9 mouse cellular contexts compared by ENCODE assay signal in the genomic region with DNA sequence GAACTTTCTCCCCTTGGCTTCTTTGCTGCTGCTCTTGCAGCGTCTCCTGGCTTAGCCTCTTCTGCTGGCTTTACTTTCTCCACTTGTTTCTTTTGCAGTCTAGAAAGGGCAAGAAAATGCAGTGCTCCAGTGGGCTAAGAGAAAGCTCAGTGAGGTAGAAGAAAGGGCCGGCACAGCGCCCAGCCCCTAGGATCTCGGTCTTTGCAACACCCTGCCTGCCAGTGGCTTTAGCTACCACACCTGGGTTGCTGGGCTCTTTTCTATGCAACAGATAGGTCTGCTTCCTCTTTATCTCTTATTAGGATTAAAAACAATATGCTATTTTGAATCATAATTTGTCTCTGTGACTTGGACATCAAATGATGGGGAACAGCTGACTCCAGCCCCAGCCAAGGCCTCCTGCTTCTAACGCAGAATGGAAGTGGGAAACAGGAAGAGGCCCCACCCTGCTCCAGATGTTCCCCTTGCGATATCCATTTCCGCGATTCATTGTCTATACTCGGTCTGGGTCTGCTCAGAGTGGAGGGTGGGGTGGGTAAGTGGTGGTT.
A peak's percentile ranks its signal among the peaks of the same experiment; 100 is the strongest.
DNase-seq lines count a peak whose midpoint lies in the region; ATAC-seq and TF ChIP-seq lines count a peak whose summit lies in the region.
"Had no signal": no experiment of that assay in that cellular context is flagged by ENCODE, and none has a peak within 500 bp of the region (broad histone marks: within the 10 kb centered on the region; RNA-seq: fewer than 3 reads in every experiment).

No protein-coding gene starts in this region.

- H3K9me3 ChIP-seq in intestine, embryonic 15.5 days, result no peaks in the 10 kb centered on the region
- H3K9me3 ChIP-seq in midbrain, postnatal 0 days (ENCODE audit: low read length), result 0 out of 2 replicates have a peak, but pooled peaks cover 5% of the 10 kb centered on the region
- H3K9me3 ChIP-seq: neural tube, embryonic 12.5 days had no signal

- no peak overlapping the region for H3K9ac ChIP-seq in intestine, embryonic 15.5 days
- H3K9ac ChIP-seq in midbrain, postnatal 0 days (replicated peaks; ENCODE audit: low read length, poor library complexity, severe bottlenecking), result no peak overlapping the region
- H3K9ac ChIP-seq: neural tube, embryonic 12.5 days had no signal

- H3K4me2 ChIP-seq in intestine, embryonic 15.5 days (replicated peaks), result no peak overlapping the region; the same call in 1 of the 2 replicates
- H3K4me2 ChIP-seq in midbrain, postnatal 0 days (ENCODE audit: low read depth, low read length, poor library complexity, severe bottlenecking), result no peak overlapping the region
- H3K4me2 ChIP-seq: neural tube, embryonic 12.5 days had no signal

- no peak for TF ChIP-seq CTCF in midbrain, postnatal 0 days (IDR thresholded peaks at IDR 0.05)

- H3K27ac ChIP-seq in intestine, embryonic 15.5 days, result 0 out of 2 replicates have a peak overlapping the region, but pooled peaks have one; percentile 51
- no peak overlapping the region for H3K27ac ChIP-seq in midbrain, postnatal 0 days (ENCODE audit: low read depth, low read length)
- H3K27ac ChIP-seq: neural tube, embryonic 12.5 days had no signal

- no peaks in the 10 kb centered on the region for H3K27me3 ChIP-seq in intestine, embryonic 15.5 days (replicated peaks)
- no peaks in the 10 kb centered on the region for H3K27me3 ChIP-seq in midbrain, postnatal 0 days (ENCODE audit: insufficient read depth, low read length)
- H3K27me3 ChIP-seq: neural tube, embryonic 12.5 days had no signal

- peak; percentile 36 for DNase-seq in gastrocnemius, adult 18-20 months (ENCODE audit: low spot score)
- no peak for DNase-seq in gastrocnemius, postnatal 10 days
- peak; percentile 60 for DNase-seq in lung, postnatal 10 days
- DNase-seq in midbrain, postnatal 0 days (ENCODE audit: low spot score), result no peak
- DNase-seq in layer of hippocampus, adult 8-10 months (ENCODE audit: low spot score in 2 of 2), result no peak
- no peak for DNase-seq in retina, embryonic 14.5 days (ENCODE audit: low spot score)

- peak; percentile 32; the same call in 1 of the 2 replicates for ATAC-seq in common myeloid progenitor, adult 5-6 weeks (replicated peaks; ENCODE audit: low read depth, poor library complexity, severe bottlenecking)
- 0 out of 2 replicates have a peak, but pooled peaks have one; percentile 47 for ATAC-seq in intestine, embryonic 15.5 days
- no peak for ATAC-seq in midbrain, postnatal 0 days (ENCODE audit: low FRiP score)

- 58% methylated on average over 9 of the region's 9 CpGs for WGBS in intestine, embryonic 15.5 days
- WGBS in midbrain, postnatal 0 days, result 79% methylated on average over 9 of the region's 9 CpGs

- H3K4me3 ChIP-seq in intestine, embryonic 15.5 days (replicated peaks), result no peak overlapping the region
- H3K4me3 ChIP-seq in midbrain, postnatal 0 days (ENCODE audit: low read depth, low read length), result no peak overlapping the region
- H3K4me3 ChIP-seq: neural tube, embryonic 12.5 days had no signal

- 0 out of 2 replicates have a peak, but pooled peaks cover 4% of the 10 kb centered on the region for H3K4me1 ChIP-seq in intestine, embryonic 15.5 days (replicated peaks)
- no peaks in the 10 kb centered on the region for H3K4me1 ChIP-seq in midbrain, postnatal 0 days (ENCODE audit: insufficient read depth, low read length)
- H3K4me1 ChIP-seq: neural tube, embryonic 12.5 days had no signal

- H3K36me3 ChIP-seq in intestine, embryonic 15.5 days, result no peaks in the 10 kb centered on the region
- no peaks in the 10 kb centered on the region for H3K36me3 ChIP-seq in midbrain, postnatal 0 days (ENCODE audit: insufficient read depth, low read length)
- H3K36me3 ChIP-seq: neural tube, embryonic 12.5 days had no signal

Comparison
In these comparisons a context has a peak if more than half of its experiments do, and no peak if none do; other contexts are left out.
1. DNase-seq: peak in gastrocnemius, adult 18-20 months (single experiment) and lung, postnatal 10 days (single experiment); none in gastrocnemius, postnatal 10 days (single experiment), midbrain, postnatal 0 days (single experiment), layer of hippocampus, adult 8-10 months (0 of 2) and retina, embryonic 14.5 days (single experiment).